Mouse (Mus musculus) neural tube, embryonic 14.5 days (tissue): ENCODE results near the gene Cited2. TPM values are rescaled to one million over a fixed set of nuclear protein-coding genes. Genes with fewer than 3 reads are reported as not detected.

Source experiments
- ATAC-seq: fragments of 200-750 bp; cut with Nextera tagmentation; 2 replicates; pipeline ENCODE4 v1.8.0; 2017; ENCODE audit warnings: low read depth, mild to moderate bottlenecking, moderate TSS enrichment, moderate library complexity
- H3K27ac ChIP-seq: fragments of 300-500 bp; sonication (generic); 2 replicates; pipeline ENCODE4 v1.5.1; 2014; ENCODE audit warnings: low read depth, mild to moderate bottlenecking, control low read depth, low read length, moderate library complexity, mixed read lengths
- H3K27me3 ChIP-seq: fragments of 300-500 bp; sonication (generic); 2 replicates; pipeline ENCODE4 v1.6.1; 2014; ENCODE audit warnings: low read length; ENCODE audit not compliant: control insufficient read depth, insufficient read depth
- H3K36me3 ChIP-seq: fragments of 300-500 bp; sonication (generic); 2 replicates; pipeline ENCODE4 v1.6.1; 2014; ENCODE audit warnings: low read length, mixed read lengths; ENCODE audit not compliant: control insufficient read depth, insufficient read depth
- H3K4me1 ChIP-seq: fragments of 300-500 bp; sonication (generic); 2 replicates; pipeline ENCODE4 v1.6.1; 2014; ENCODE audit warnings: low read length; ENCODE audit not compliant: control insufficient read depth, insufficient read depth
- H3K4me2 ChIP-seq: fragments of 300-500 bp; sonication (generic); 2 replicates; pipeline ENCODE4 v1.6.1; 2014; ENCODE audit warnings: mild to moderate bottlenecking, low read depth, low read length, control low read depth
- H3K4me3 ChIP-seq: fragments of 300-500 bp; sonication (generic); 2 replicates; pipeline ENCODE4 v1.5.1; 2014; ENCODE audit warnings: low read depth, low read length, control low read depth, mixed read lengths
- H3K9ac ChIP-seq: fragments of 300-500 bp; sonication (generic); replicated peaks from 2 replicates; pipeline ENCODE4 v1.6.1; 2014; ENCODE audit warnings: low read depth, mild to moderate bottlenecking, control low read depth, low read length, mixed read lengths
- H3K9me3 ChIP-seq: fragments of 300-500 bp; sonication (generic); 2 replicates; pipeline ENCODE4 v1.6.1; 2016; ENCODE audit warnings: low read length; ENCODE audit not compliant: control insufficient read depth
- WGBS: fragments of 180-500 bp; shearing (Covaris S2); extraction: QIAGEN DNeasy Blood & Tissue Kit; methylation state at CpG from one replicate; pipeline ENCODE4 v1.1.7; 2014; 5-methylcytosine and 5-hydroxymethylcytosine counted together
- polyA plus RNA-seq: library from polyadenylated mRNA; unstranded; fragments of >200 nt; fragmentation: Nextera tagmentation; extraction: Ambion mirVana; gene quantifications from 2 replicates; pipeline ENCODE4 v1.2.1, GENCODE M21; 2014

Cited2 gene
- polyA plus RNA-seq, 1 experiment from 2014 or later = 89.7 TPM

DNA sequence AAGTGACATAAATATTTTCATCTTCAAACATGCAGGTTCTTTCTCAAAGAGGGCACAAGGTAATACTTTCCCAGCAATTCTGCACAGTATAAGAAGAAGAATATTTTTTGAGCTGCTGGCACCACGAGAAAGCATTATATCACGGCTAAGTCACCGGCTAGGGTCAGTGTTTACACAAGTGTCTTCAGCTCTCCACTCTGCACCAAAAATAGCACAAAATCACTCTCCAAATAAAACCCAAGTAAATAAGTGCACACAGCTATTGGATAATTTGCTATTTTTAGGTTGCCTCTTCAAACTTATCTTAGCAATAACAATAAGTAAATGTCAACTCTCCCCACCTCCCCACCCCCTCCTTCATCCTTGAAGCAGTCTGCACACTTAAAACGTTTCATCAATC lies 33.2 kb upstream of the Cited2 start:
- 72% methylated on average over 4 of the region's 4 CpGs for WGBS
- Histone ChIP-seq H3K4me3 (no peak overlapping the region), H3K4me1 (no peaks in the 10 kb centered on the region), H3K4me2 (no peak overlapping the region), H3K36me3 (no peaks in the 10 kb centered on the region), H3K27me3 (no peaks in the 10 kb centered on the region), H3K27ac (no peak overlapping the region), H3K9ac (no peak overlapping the region), H3K9me3 (no peaks in the 10 kb centered on the region)
- no peak for ATAC-seq

DNA sequence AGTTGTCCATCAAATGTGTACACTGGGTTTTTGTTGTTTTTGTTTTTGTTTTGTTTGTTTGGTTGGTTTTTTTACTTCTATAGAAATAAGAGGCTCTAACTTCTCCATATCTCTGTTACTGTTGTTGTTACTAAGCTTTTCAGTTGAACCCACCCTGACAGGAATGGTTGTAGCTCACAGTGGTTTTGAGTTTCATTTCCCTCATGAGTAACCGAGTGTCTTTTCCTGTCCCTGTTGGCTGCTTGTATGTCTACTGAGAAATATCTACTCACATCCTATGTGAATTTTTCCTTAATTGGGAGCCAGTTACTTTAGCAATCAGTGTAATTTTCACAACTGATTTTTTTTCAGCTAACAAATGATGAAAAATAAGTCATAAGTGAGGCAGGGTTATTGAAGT lies 31.3 kb upstream of the Cited2 start:
- no peak for ATAC-seq
- H3K9ac ChIP-seq = no peak overlapping the region

DNA sequence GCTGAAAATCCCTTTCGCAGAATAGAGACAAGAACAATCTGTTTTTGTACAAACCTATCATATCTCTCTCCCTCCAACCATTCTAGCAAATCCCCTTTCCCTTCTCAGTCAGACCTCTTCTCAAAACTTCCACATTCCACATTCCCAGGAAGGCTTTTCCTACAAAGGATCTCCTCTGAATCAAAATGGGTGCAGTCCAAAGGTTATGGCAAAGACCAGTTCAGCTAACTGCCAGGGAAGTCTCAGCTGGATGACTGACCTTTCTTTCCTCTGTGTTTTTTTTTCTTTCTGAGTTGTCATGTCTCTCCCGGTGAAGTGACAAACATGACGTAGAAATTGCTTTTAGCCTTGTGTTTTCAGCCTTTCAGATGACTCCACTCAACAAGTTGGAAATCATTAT lies 27.2 kb upstream of the Cited2 start:
- no peaks in the 10 kb centered on the region for H3K36me3 ChIP-seq
- no peaks in the 10 kb centered on the region for H3K4me1 ChIP-seq
- no peaks in the 10 kb centered on the region for H3K9me3 ChIP-seq
- no peak overlapping the region for H3K27ac ChIP-seq
- H3K4me2 ChIP-seq = no peak overlapping the region
- no peak overlapping the region for H3K4me3 ChIP-seq
- no peak for ATAC-seq
- 88% methylated on average over 3 of the region's 3 CpGs for WGBS
- no peak overlapping the region for H3K9ac ChIP-seq
- no peaks in the 10 kb centered on the region for H3K27me3 ChIP-seq

More for the DNA sequence above, 31.3 kb upstream of the Cited2 start:
- Histone ChIP-seq H3K27me3 (no peaks in the 10 kb centered on the region), H3K4me2 (no peak overlapping the region), H3K9me3 (no peaks in the 10 kb centered on the region), H3K4me1 (no peaks in the 10 kb centered on the region), H3K4me3 (no peak overlapping the region), H3K36me3 (no peaks in the 10 kb centered on the region), H3K27ac (no peak overlapping the region)
- WGBS = 91% methylated on average over 1 of the region's 1 CpGs

DNA sequence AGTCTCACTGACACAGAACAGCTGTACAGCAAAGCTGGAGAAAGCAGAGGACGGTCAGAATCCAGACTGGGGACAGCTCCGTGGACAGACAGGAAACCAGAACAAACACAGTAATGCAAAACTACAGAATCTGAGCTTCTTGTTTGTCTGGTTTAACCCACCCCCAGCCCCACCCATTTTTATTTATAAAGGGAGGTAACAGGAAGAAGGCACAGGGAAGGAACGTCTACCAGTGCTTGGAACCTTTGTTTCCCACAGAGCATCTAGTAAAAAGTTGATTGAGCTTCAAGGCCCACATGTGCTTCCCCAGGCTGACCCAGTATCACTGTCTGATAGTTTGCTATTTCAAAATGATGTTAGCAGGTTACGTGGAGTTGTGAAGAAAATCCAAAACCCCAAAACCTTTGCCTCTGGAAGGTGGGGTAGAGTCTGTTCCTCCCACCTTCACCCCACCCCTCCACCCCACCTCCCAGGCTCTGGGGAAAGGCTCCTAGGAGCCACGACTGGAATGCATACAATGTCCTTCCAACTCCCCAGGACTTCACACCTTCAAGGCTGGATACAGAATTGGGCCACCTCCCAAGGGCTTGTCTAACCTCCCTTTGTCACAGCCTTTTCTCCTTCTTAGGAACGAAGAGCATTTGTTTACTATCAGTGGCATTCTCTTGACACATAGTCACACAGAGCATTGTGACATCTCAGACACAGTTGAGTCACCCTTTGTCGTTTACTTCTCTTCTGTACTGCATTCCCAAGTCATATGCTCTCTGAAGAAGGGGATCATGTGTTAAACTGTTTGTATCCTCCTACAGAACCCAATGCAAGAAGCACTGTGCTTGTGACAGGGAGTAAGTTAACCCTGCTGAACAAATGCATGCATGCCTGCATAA lies 25.4 kb upstream of the Cited2 start:
- no peak for ATAC-seq

DNA sequence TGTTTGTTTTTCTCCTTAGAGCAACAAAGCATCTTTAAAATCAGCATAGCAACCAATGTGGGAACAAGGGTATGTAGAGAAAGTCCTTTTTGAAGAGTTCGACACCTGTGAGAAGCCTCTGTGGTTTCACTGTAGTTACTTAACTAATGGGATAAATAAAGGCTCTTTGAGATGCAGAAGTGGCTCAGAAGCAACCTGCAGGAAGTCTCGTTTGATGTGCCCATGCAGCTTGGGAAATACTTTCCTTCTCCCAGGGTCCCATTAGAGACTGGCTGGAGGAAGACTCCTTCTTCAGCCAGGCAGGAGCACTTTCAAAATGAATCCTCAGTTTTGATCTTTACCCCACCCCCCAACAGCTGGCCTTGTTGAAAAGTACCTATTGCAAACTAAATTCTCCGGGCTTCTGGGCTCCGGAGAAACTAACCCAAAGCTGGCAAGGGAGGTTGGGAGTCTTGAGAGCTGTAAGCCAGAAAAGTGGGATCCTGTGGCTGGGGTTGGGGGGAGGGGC lies 17.5 kb upstream of the Cited2 start:
- no peak overlapping the region for H3K27ac ChIP-seq
- WGBS = 7% methylated on average over 4 of the region's 4 CpGs
- H3K4me1 ChIP-seq = no peaks in the 10 kb centered on the region
- no peaks in the 10 kb centered on the region for H3K27me3 ChIP-seq
- H3K36me3 ChIP-seq = no peaks in the 10 kb centered on the region
- no peak overlapping the region for H3K4me2 ChIP-seq
- H3K4me3 ChIP-seq = no peak overlapping the region
- no peak overlapping the region for H3K9ac ChIP-seq
- no peak for ATAC-seq
- H3K9me3 ChIP-seq = no peaks in the 10 kb centered on the region

More for the DNA sequence above, 25.4 kb upstream of the Cited2 start:
- H3K27ac ChIP-seq = no peak overlapping the region
- H3K4me1 ChIP-seq = no peaks in the 10 kb centered on the region
- 65% methylated on average over 7 of the region's 7 CpGs for WGBS
- H3K4me2 ChIP-seq = no peak overlapping the region
- H3K9me3 ChIP-seq = no peaks in the 10 kb centered on the region
- H3K9ac ChIP-seq = no peak overlapping the region
- H3K27me3 ChIP-seq = no peaks in the 10 kb centered on the region
- H3K4me3 ChIP-seq = no peak overlapping the region
- H3K36me3 ChIP-seq = no peaks in the 10 kb centered on the region

DNA sequence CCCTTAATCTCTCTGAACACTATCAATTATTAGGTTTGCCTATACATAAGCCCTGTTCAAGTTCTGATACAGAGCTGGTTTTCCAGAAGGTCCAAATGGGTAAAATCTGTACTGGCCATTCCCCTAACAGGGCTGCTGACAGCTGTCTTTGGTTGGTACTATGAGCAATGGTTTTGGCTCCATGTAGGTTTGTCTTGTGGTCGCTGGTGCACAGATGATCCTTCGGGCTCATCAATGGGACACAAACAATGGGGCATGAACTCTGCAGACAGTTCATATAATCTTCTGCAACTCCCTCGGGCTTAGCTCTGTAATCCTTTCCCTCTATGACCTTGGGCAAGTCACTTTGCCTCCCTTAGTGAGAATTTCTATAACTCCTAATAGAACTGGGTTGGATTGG lies 12.3 kb upstream of the Cited2 start:
- Histone ChIP-seq H3K9me3 (no peaks in the 10 kb centered on the region), H3K4me3 (no peak overlapping the region), H3K27me3 (no peaks in the 10 kb centered on the region), H3K4me2 (no peak overlapping the region), H3K27ac (no peak overlapping the region), H3K4me1 (no peaks in the 10 kb centered on the region), H3K36me3 (no peaks in the 10 kb centered on the region), H3K9ac (no peak overlapping the region)
- no peak for ATAC-seq
- WGBS = 85% methylated on average over 3 of the region's 3 CpGs

DNA sequence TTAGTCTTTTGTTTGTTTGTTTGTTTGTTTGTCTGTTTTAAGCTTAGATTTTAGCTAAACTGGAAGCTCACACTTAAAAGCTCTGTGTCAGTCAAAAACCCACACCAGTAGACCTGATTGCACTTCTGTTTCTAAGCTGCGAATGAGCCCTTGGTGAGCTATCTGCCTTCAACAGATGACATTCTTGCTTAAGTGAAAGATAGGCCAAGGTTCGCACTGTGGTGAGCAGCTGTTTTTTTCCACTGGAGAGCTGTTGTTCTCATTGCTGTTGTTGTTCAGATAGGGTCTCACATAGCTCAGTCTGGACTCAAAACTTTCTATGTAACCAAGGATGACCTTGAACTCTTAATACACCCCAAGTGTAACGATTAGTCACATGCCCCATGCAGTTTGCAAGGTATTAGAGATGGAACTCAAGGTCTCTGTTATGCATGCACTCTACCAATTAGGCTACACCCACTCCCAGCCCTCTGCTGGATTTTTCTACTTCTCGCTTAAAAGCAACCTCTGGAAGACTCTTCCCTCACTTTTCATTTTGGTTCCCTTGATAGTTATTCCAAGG lies 3.9 kb upstream of the Cited2 start:
- ATAC-seq = no peak
- Histone ChIP-seq H3K4me3 (no peak overlapping the region), H3K27me3 (no peaks in the 10 kb centered on the region), H3K4me2 (no peak overlapping the region), H3K27ac (no peak overlapping the region), H3K9ac (no peak overlapping the region), H3K9me3 (no peaks in the 10 kb centered on the region), H3K36me3 (no peaks in the 10 kb centered on the region), H3K4me1 (0 out of 2 replicates have a peak, but pooled peaks cover 3% of the 10 kb centered on the region)
- 88% methylated on average over 4 of the region's 4 CpGs for WGBS

DNA sequence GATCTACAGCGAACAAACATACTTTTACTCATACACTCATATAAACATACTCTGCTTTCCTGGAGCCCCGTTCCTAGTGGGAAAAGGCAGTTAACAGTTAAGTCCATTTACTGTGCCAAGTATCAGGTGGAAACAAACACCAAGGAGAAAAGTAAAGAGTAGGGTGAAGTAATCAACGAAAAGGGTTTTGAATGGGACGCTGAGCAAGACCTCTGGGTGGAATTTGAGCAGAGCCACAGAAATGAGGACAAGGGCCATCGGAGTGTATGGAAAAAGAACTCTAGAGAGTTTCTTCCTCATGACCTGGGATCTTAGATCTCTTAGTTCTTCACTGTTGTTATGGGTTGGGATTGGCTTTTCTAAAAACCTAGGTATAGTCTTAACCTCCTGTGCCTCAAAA lies 3.4 kb upstream of the Cited2 start:
- Histone ChIP-seq H3K36me3 (no peaks in the 10 kb centered on the region), H3K4me2 (no peak overlapping the region), H3K9ac (no peak overlapping the region), H3K4me3 (no peak overlapping the region), H3K9me3 (no peaks in the 10 kb centered on the region), H3K4me1 (0 out of 2 replicates have a peak, but pooled peaks cover 3% of the 10 kb centered on the region), H3K27me3 (no peaks in the 10 kb centered on the region), H3K27ac (no peak overlapping the region)
- WGBS = 95% methylated on average over 5 of the region's 5 CpGs
- no peak for ATAC-seq
